Mouse (Mus musculus): Measurements from ENCODE around the gene Tbc1d14.

The Tbc1d14 gene

DNA sequence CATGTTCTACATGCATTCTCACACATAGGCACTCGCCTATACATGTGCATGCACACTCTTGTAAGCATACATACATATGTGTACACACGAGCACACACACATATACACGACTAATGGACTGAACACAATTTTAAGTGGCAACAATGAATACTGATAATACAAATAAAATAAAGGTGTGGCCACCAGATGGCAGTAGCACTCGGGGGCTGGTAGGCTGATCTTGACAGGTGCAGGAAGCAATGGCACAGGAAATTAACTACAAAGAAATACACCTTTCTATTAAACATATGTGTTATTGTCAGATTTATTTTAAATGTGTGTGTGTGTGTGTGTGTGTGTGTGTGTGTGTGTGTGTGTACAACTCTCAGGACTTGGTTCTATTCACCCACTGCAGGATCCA is 134.2 kb downstream of the Tbc1d14 start:
- DNase-seq = peak; percentile 53

DNA sequence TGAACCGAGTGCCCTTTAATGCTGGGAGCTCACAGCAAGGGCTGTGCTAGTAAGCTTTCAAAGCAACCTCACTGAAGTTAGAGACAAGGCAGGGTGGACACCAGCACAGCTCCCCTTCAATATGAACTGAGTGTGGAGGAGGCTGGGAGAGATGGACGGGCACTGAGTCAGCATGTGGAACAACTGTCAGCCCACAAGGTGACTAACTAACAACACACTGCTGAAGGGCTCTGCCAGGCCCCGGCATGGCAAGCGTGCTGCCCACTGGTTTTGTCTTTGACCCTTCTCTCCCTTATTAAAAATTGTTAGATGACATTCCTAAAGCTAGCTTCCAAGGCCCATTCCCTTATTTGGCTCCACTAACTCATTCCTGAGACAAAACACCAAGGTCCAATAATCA is 135.4 kb downstream of the Tbc1d14 start:
- DNase-seq = no peak

DNA sequence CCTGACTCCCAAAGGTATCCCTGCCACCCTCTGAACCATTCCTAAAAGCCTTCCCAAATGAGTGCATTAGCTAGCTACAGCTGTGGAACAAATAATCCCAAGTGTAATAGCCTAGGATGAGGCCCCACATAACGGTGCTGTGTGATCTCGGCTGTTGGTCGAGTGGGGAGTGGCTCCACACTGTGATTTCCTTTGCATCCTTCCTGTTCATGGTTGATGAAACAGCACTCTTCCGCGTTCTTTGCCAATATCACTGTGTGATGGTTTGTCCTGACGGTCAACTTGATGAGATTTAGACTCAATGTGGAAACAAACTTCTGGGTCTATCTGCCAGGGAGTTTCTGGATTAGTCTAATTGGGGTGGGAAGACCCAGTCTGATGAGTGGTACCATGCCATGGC is 140.3 kb downstream of the Tbc1d14 start:
- DNase-seq = no peak

DNA sequence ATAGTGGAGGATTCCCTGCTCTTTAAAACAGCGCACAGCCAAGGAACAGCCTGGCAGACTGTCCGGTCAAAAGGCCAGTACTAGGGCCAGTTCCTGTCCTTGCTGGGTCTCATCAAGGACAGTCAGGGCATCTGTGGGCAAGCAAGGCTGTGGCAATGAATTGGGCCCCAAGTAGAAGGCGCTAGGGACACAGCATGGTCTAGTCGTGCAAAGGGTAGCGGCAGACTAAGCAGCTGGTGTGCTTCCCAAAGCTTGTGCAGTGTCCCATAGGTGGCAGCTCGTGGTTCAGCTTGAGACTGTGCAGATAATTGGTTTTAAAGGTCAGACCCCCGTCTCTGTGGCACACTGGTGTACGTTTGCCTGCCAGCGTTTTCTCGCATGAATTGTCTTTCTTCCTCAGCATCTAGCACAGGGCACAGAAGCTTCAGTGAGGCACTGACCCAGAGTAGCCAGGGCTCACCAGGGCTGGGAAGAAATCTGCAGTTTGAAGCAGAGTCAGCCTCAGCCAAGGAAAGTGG is 141.1 kb downstream of the Tbc1d14 start:
- no peak for DNase-seq

DNA sequence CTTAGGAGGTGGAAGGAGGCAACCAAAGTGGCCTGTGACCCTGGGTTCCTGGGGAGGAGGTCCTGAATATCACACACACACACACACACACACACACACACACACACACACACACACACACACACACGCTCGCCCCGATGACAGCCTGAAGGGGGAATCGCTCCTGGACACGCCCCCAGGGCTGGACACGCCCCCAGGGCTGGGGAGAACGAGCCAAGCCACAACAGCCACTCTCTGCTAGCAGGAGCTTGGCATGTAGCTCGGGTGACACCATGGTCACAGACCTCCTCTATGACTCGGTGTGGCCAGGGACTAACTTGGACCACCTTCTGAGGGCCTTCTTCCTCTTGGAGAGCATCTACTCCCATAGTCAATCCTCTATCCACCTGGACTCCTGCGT is 142.0 kb downstream of the Tbc1d14 start:
- DNase-seq = peak; percentile 36

DNA sequence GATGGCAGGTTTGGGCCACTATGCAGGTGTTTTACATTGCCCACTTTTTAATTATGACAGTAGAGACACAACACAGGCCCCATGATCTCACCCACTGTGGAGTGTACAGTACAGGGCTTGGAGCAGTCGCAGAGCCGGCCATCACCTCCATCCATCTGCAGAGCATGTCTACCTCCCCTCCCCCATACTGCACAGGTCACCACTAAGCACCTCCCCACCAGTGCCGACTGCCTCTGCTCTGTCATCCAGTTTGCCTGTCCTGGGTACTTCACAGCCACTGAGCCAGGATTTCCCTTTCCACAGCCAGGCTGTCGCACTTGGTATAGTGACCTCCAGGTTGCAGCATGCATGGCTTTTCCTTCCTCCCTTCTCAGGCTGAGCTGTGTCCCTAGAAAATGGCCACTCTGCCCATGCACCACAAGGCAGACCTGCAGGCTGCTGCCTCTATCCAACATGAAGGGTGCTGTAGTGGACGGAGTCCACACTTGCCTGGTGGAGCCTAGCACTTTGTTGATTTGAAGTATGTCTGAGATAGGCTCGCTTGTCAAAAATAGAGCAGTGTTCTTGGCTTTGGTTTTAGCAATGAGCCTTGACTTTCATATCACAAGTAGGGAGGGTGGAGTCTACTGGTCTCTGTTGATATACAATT is 143.2 kb downstream of the Tbc1d14 start:
- no peak for DNase-seq

DNA sequence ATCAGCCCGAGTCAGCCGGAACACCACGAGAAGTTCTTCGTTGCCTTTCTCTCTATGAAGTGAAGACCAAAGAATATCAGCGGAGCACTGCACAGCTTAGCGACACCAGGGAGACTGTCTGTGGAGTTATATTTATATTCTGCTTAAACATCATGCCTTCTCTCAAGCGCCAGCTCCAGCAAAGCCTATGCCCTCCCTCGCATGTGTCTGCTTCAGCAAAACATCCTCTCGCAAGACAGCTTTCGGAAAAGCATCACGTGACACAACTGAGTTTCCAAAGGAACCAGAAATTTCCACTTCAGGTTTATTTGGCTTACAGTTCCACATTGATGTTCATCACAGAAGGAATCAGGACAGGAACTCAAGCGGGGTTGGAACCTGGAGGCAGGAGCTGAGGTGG is 145.2 kb downstream of the Tbc1d14 start:
- DNase-seq = no peak

DNA sequence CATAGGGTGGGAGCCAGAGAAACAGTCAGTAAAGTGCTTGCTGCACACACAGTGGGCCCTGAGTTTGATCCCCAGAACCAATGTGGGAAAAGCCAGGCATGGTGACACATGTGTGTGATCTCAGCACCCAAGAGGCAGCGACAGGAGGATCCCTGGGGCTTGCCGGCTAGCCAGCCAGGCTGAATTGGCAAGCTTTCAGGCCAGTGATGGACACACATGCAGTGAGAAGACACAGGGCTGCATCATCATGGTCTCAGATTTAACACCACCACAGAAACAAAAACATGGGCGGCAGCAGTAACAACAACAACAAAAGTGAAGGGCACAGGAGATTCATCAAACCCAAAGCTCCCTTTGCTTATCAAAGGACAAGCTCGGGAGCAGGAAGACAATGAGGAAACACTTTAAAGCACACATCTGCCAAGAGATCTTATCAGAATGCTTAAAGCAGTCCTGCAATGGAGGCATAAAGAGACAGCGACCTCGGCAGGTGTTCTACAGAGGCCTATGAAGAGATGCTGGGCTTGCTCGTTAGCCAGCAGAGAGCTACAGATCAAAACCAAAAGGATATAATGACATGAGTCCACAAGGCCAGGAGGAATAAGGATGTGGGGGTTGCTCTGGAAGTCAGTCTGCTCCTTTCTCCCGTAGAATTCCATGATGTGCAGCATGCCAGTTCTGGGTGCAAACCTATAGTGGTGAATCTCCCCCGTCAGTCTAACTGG is 146.7 kb downstream of the Tbc1d14 start:
- DNase-seq = no peak

DNA sequence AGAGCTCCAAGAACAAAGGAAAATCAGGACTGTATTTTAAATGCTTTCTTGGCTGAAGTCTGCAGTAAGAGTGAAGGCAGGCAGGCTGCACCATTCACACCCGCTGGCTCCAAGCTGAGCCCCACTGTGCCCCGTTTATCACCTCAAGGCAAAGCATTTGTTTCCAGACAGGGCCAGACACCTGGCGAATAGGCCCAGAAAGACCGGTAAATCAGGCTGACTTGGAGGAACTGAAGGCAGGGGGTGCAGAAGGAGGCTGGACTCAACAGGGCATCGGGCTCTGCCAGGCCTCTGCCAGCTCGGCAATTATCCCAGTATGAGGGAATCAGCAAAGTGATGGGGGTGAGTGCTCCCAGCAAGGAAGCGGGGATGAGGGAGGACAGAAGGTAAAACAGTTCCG is 148.0 kb downstream of the Tbc1d14 start:
- no peak for DNase-seq

DNA sequence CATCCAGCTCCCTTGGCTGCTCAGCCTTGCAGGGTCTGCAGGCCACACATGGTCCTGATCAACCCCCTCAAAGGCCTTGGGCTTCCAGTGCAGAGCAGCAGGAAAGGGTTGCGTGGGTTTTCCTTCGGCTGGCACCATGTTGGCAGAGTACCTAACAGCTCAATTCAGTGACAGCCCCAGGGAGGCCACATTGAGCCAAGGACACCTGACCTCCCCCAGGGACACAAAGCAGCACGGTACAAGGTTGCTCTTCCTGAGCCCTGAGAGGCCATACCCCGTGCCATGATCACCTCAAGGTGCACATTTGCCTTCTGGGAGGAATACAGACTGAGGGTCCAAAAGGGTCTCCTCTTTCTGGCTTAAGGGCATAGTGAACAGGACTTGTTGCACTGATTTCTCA is 148.5 kb downstream of the Tbc1d14 start:
- no peak for DNase-seq

DNA sequence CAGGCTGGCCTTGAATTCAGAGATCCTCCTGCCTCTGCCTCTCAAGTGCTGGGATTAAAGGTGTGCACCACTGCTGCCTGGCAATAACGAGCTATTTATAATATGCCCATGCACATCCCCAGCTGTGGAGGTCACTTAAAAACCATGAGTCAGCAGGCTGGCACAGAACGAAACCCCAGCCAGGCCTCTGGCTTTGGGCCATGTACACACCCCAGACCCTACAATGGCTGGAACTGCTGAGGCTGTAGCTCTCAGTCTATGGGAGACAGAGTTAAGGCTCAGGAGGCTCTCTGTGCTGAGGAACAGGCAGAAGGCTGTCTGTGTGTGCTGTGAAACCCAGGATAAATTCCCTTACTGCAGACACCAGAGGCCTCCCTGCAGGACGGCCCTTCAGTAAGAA is 152.3 kb downstream of the Tbc1d14 start:
- no peak for DNase-seq

Measured in embryo, embryonic 11 days (tissue).